Mouse (Mus musculus) layer of hippocampus, adult 8-10 months (tissue): ENCODE measurements around the gene Hist1h2be. TPM values are rescaled to one million over a fixed set of nuclear protein-coding genes. Genes with fewer than 3 reads are reported as not detected.
A peak's percentile ranks its signal among the peaks of the same experiment; 100 is the strongest.
"Not testable (repeated sequence)": the region's sequence is repeated elsewhere in the genome, so short reads cannot be mapped to it uniquely, and the experiment has no call there.

Source experiments
- DNase-seq, 2 experiments: peaks; one replicate each; pipeline ENCODE4 v3.0.0; 2022; ENCODE audit warnings: low spot score in 2 of 2
- total RNA-seq, 4 experiments: library from RNA; stranded (reverse); gene quantifications; 2 replicates each; pipeline ENCODE4 v1.2.4; 2022

Hist1h2be gene
- total RNA-seq, 4 experiments from 2014 or later, result 7.9 to 10.8 (median 9.3) TPM

GRCm38 (mm10) chr13:23592614-23593013 lies 28.3 kb downstream of the Hist1h2be start:
- DNase-seq, result no peak

GRCm38 (mm10) chr13:23591886-23592285 lies 29.0 kb downstream of the Hist1h2be start:
- not testable (repeated sequence) for DNase-seq

- no peak for DNase-seq
These were observed 29.7 kb downstream of the Hist1h2be start for GRCm38 (mm10) chr13:23591206-23591605.

GRCm38 (mm10) chr13:23586940-23587225 lies 34.0 kb downstream of the Hist1h2be start:
- no peak for DNase-seq

GRCm38 (mm10) chr13:23586099-23586939 lies 34.6 kb downstream of the Hist1h2be start:
- no peak for DNase-seq

GRCm38 (mm10) chr13:23585442-23586098 lies 35.4 kb downstream of the Hist1h2be start:
- peak; percentile 68 to 80 for DNase-seq

- DNase-seq, result peak; percentile 63 to 66
These were observed 35.9 kb downstream of the Hist1h2be start for GRCm38 (mm10) chr13:23585029-23585441.

GRCm38 (mm10) chr13:23584331-23584730 lies 36.6 kb downstream of the Hist1h2be start:
- DNase-seq, result no peak

GRCm38 (mm10) chr13:23583387-23584068 lies 37.4 kb downstream of the Hist1h2be start:
- no peak for DNase-seq

- no peak for DNase-seq
These were observed 38.5 kb downstream of the Hist1h2be start for GRCm38 (mm10) chr13:23582219-23583056.

GRCm38 (mm10) chr13:23581408-23582218 lies 39.3 kb downstream of the Hist1h2be start, which contains the start of gene Hist1h4d:
TSS of gene Hist1h4d (plus strand) at chr13:23581598.
- DNase-seq, result peak; percentile 98

GRCm38 (mm10) chr13:23577835-23578234 lies 43.1 kb downstream of the Hist1h2be start:
- no peak for DNase-seq

GRCm38 (mm10) chr13:23576906-23577639 lies 43.9 kb downstream of the Hist1h2be start:
- no peak for DNase-seq

GRCm38 (mm10) chr13:23576351-23576881 lies 44.5 kb downstream of the Hist1h2be start:
- no peak for DNase-seq

GRCm38 (mm10) chr13:23575864-23576313 lies 45.0 kb downstream of the Hist1h2be start:
- DNase-seq, result not testable (repeated sequence)

GRCm38 (mm10) chr13:23575271-23575851 lies 45.6 kb downstream of the Hist1h2be start, which contains the start of gene Hist1h3d:
TSS of gene Hist1h3d (plus strand) at chr13:23575763.
- DNase-seq, result peak; percentile 70 to 71

- not testable (repeated sequence) for DNase-seq
These were observed 46.3 kb downstream of the Hist1h2be start for GRCm38 (mm10) chr13:23574546-23575170.

GRCm38 (mm10) chr13:23573898-23574524 lies 46.9 kb downstream of the Hist1h2be start, which contains the start of the genes Hist1h2bf and Hist1h2ad:
TSS of gene Hist1h2bf (minus strand) at chr13:23574196.
TSS of gene Hist1h2ad (plus strand) at chr13:23574381.
- peak; percentile 93 to 97 for DNase-seq
